Mouse (Mus musculus) cerebellum, postnatal 14 days (tissue): ENCODE measurements around the gene Pagr1b.

Source experiments
- DNase-seq, 2 experiments: peaks; one replicate each; pipeline ENCODE4 v3.0.0; 2021; ENCODE audit warnings: mixed read lengths in 2 of 2

Gene Pagr1b

GRCm38 (mm10) chr7:127016481-127016485, at the start of gene Pagr1b:
Gene Pagr1b (minus strand): TSS chr7:127016484.
- DNase-seq, result no peak

- no peak for DNase-seq
These were observed 49.3 kb upstream of the Pagr1b start for GRCm38 (mm10) chr7:127065538-127065937.

- DNase-seq, result no peak
These were observed 38.8 kb upstream of the Pagr1b start for GRCm38 (mm10) chr7:127055026-127055585.

- DNase-seq, result peak; percentile 94 to 95
These were observed 25.8 kb upstream of the Pagr1b start, which contains the start of gene Kif22 for GRCm38 (mm10) chr7:127041851-127042672. Gene Kif22 (minus strand): TSS chr7:127042471.

GRCm38 (mm10) chr7:127031244-127031643, 15.0 kb upstream of the Pagr1b start:
- no peak for DNase-seq

GRCm38 (mm10) chr7:127030172-127030571, 13.9 kb upstream of the Pagr1b start:
- DNase-seq, result no peak

GRCm38 (mm10) chr7:127027885-127028284, 11.6 kb upstream of the Pagr1b start:
- DNase-seq, result no peak

- peak; percentile 99 for DNase-seq
These were observed 10.9 kb upstream of the Pagr1b start, which contains the start of gene Maz for GRCm38 (mm10) chr7:127026984-127027726. Gene Maz (minus strand): TSS chr7:127027037.

GRCm38 (mm10) chr7:127026616-127026983, 10.3 kb upstream of the Pagr1b start:
- DNase-seq, result peak in 1 of 2 experiments; percentile 87

GRCm38 (mm10) chr7:127026161-127026600, 9.9 kb upstream of the Pagr1b start:
- DNase-seq, result peak; percentile 82 to 83

- DNase-seq, result peak; percentile 72 to 73
These were observed 9.4 kb upstream of the Pagr1b start for GRCm38 (mm10) chr7:127025556-127026160.

- peak; percentile 88 for DNase-seq
These were observed 8.7 kb upstream of the Pagr1b start for GRCm38 (mm10) chr7:127024755-127025555.

GRCm38 (mm10) chr7:127023896-127024690, 7.8 kb upstream of the Pagr1b start:
- DNase-seq, result peak in 1 of 2 experiments; percentile 25

GRCm38 (mm10) chr7:127023272-127023691, 7.0 kb upstream of the Pagr1b start:
- DNase-seq, result peak; percentile 42 to 50

- DNase-seq, result peak in 1 of 2 experiments; percentile 7
These were observed 6.4 kb upstream of the Pagr1b start for GRCm38 (mm10) chr7:127022528-127023271.

GRCm38 (mm10) chr7:127021563-127022527, 5.6 kb upstream of the Pagr1b start:
- peak in 1 of 2 experiments; percentile 7 for DNase-seq

- DNase-seq, result peak; percentile 81 to 83
These were observed 4.7 kb upstream of the Pagr1b start, which contains the start of the genes Gm42742 and Prrt2 for GRCm38 (mm10) chr7:127020901-127021562. Gene Gm42742 (minus strand): TSS chr7:127021097. Gene Prrt2 (minus strand): TSS chr7:127021211.

- DNase-seq, result peak in 1 of 2 experiments; percentile 44
These were observed 4.2 kb upstream of the Pagr1b start for GRCm38 (mm10) chr7:127020491-127020890.

GRCm38 (mm10) chr7:127020031-127020430, 3.7 kb upstream of the Pagr1b start:
- peak; percentile 48 to 49 for DNase-seq
